Mouse (Mus musculus): ENCODE measurements around the gene Fbrsl1.

GRCm38 (mm10) chr5:110347006-110347405, 101.3 kb downstream of the Fbrsl1 start:
- TF ChIP-seq CTCF (IDR thresholded peaks at IDR 0.05; ENCODE audit: borderline replicate concordance, insufficient read depth, low read length) (no peak), POLR2A (IDR thresholded peaks at IDR 0.05; ENCODE audit: low read depth, low read length) (no peak)

Measured in embryonic fibroblast, embryonic 13.5 days (primary cell).